Mouse (Mus musculus) ES-E14 (cell line): ENCODE data around the gene Tbc1d2.

Experiments used
- CHD2 ChIP-seq: IDR thresholded peaks from 2 replicates; pipeline ENCODE4 v1.6.1; 2014; ENCODE audit warnings: mild to moderate bottlenecking, low read depth, low read length, inconsistent platforms
- ZC3H11A ChIP-seq: IDR thresholded peaks from 2 replicates; pipeline ENCODE4 v1.6.1; 2012; ENCODE audit warnings: low read depth, mild to moderate bottlenecking, inconsistent platforms, low read length, borderline replicate concordance
- ZNF384 ChIP-seq: IDR thresholded peaks from 2 replicates; pipeline ENCODE4 v1.6.1; 2012; ENCODE audit warnings: low read depth, low read length, inconsistent platforms

GRCm38 (mm10) chr4:46569671-46570070 is 80.3 kb downstream of the Tbc1d2 start:
- no peak for TF ChIP-seq CHD2
- no peak for TF ChIP-seq ZC3H11A
- TF ChIP-seq ZNF384 = no peak
